Mouse (Mus musculus): Measurements from ENCODE around the gene Adamts4. TPM values are rescaled to one million over a fixed set of nuclear protein-coding genes. Genes with fewer than 3 reads are reported as not detected.
A peak's percentile ranks its signal among the peaks of the same experiment; 100 is the strongest.
"Not testable (repeated sequence)": the region's sequence is repeated elsewhere in the genome, so short reads cannot be mapped to it uniquely, and the experiment has no call there.

Gene Adamts4
- polyA plus RNA-seq, 1 experiment: not detected

DNA sequence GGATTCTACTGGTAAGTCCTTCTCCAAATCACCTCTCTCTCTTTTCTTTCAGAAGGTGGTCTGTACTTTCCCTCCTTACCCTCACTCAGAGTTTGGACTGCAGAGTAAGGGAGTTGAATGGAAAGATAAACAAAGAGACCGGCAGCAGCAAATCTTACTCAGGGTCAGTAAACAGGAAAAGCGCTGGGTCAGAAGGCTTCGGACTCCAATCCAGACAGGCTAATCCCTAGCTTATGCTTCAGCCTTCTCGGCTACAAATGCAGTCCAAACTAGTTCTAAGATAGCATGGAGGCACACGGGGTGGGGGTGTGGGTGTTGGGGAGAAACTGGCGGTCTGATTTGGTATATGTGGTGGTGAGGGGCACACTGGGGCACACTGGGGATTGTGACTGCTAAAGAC is 12.8 kb upstream of the Adamts4 start:
- no peak overlapping the region for H3K4me3 ChIP-seq (ENCODE audit: insufficient read depth, low read depth, low read length)
- no peak overlapping the region for H3K27ac ChIP-seq (ENCODE audit: insufficient read depth, low read depth, low read length)
- WGBS: 93% methylated on average over 6 of the region's 6 CpGs
- no peak for TF ChIP-seq POLR2A (IDR thresholded peaks at IDR 0.05; ENCODE audit: insufficient read depth, low read depth, low read length)
- no peak for TF ChIP-seq CTCF (IDR thresholded peaks at IDR 0.05; ENCODE audit: insufficient read depth, low read depth, low read length)
- H3K4me1 ChIP-seq (ENCODE audit: control insufficient read depth, insufficient read depth, low read length): peaks cover 8% of the 10 kb centered on the region

DNA sequence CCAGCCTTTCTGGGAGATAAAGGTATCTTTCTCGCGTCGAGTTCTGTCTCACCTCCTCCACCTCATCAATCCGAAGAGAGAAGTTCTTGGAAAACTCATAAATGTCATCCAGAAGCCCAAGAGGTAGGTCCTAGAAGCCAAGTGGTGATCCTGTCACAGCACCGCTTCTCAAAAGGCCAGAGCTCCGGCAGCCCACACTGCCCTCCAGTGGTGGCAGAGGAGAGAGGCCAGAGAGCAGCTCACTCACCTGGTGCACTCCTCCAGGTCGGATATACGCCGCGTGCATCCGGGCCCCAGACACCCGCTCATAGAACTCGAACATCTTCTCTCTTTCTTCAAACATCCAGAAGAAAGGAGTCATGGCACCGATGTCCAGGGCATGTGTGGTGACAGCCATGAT is 11.8 kb upstream of the Adamts4 start:
- Histone ChIP-seq H3K4me3 (ENCODE audit: insufficient read depth, low read depth, low read length) (no peak overlapping the region), H3K4me1 (ENCODE audit: control insufficient read depth, insufficient read depth, low read length) (peaks cover 8% of the 10 kb centered on the region), H3K27ac (ENCODE audit: insufficient read depth, low read depth, low read length) (no peak overlapping the region)
- no peak for TF ChIP-seq POLR2A (IDR thresholded peaks at IDR 0.05; ENCODE audit: insufficient read depth, low read depth, low read length)
- TF ChIP-seq CTCF (IDR thresholded peaks at IDR 0.05; ENCODE audit: insufficient read depth, low read depth, low read length): peak; percentile 56
- 70% methylated on average over 14 of the region's 14 CpGs for WGBS

DNA sequence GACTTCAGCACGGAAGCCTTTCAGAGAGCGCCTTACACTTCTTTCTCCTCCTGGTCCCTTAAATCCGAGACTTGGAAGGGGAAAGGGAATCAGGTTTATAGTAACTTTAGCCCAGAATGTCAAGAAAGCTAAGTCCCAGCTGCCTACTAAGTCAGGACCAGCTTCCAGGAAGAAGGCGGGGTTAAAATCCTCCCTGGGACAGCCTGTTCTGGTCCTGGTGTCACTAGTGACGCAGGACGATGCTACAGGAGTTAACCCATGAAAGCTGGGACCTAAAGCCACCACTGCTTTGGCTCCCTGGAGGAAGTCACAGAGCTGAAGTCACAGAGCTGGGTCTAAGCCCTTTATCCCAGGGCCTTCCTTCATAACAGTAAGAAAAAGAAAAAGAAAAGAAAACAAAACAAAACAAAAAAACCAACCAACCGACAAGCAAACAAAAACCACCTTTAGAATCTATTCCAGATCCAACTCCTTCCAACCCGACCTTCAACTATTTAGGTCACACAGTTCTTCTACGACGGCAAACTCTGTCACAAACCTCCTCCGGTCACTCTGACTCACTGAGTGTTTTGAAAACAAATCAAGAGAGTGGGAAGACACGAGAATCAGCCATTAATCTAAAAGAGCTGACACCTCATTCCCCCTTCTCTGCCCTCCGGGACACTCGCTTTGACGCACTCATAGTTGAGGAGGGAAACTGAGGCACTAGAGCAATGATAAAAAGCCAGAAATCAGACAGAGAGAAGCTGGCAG is 10.1 kb upstream of the Adamts4 start:
- no peak overlapping the region for H3K4me3 ChIP-seq (ENCODE audit: insufficient read depth, low read depth, low read length)
- H3K4me1 ChIP-seq (ENCODE audit: control insufficient read depth, insufficient read depth, low read length): peaks cover 11% of the 10 kb centered on the region
- H3K27ac ChIP-seq (ENCODE audit: insufficient read depth, low read depth, low read length): no peak overlapping the region
- 58% methylated on average over 15 of the region's 15 CpGs for WGBS
- TF ChIP-seq POLR2A (IDR thresholded peaks at IDR 0.05; ENCODE audit: insufficient read depth, low read depth, low read length): no peak

DNA sequence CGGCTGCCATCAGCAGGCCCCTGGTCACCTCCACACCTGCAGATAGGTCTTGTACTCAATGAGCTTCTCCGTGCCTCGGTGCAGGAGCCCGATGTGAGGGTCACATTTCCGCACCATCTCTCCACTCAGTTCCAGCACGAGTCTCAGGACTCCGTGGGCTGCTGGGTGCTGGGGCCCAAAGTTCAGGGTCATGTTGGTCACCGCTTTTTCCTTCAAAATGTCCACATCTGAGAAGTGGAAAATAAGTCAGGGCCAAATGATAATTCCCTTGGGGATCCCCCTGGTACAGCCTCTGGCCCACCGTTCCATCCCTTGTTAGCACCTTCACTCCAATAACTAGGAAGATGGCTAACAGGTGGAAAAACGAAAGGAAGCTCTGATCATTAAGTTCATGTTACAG is 9.3 kb upstream of the Adamts4 start:
- Histone ChIP-seq H3K4me1 (ENCODE audit: control insufficient read depth, insufficient read depth, low read length) (peaks cover 14% of the 10 kb centered on the region), H3K4me3 (ENCODE audit: insufficient read depth, low read depth, low read length) (no peak overlapping the region), H3K27ac (ENCODE audit: insufficient read depth, low read depth, low read length) (no peak overlapping the region)
- WGBS: 91% methylated on average over 10 of the region's 10 CpGs
- TF ChIP-seq POLR2A (IDR thresholded peaks at IDR 0.05; ENCODE audit: insufficient read depth, low read depth, low read length): no peak
- no peak for TF ChIP-seq CTCF (IDR thresholded peaks at IDR 0.05; ENCODE audit: insufficient read depth, low read depth, low read length)

DNA sequence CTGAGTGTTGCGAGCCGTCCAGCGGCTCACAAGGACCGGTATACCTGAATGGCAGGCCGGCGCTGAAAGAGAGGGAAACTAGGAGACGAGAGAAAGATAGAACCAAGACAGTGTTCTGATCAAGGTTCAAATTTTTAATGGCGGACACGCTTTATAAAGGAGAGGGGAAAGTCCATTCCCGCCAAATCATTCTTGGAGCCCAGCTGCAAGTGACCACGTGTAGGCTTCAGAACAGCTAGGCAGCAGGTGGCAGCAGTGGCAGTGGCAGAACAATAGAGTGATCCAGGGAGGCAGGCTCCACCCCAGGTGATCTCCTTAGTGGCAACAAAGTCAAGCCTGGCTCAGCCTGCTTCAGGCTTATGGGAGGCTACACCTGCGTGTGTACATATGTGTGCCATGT is 8.3 kb upstream of the Adamts4 start:
- WGBS: 79% methylated on average over 12 of the region's 12 CpGs
- not testable (repeated sequence) for H3K4me3 ChIP-seq (ENCODE audit: insufficient read depth, low read depth, low read length); H3K27ac ChIP-seq (ENCODE audit: insufficient read depth, low read depth, low read length)
- H3K4me1 ChIP-seq (ENCODE audit: control insufficient read depth, insufficient read depth, low read length): peaks cover 14% of the 10 kb centered on the region

DNA sequence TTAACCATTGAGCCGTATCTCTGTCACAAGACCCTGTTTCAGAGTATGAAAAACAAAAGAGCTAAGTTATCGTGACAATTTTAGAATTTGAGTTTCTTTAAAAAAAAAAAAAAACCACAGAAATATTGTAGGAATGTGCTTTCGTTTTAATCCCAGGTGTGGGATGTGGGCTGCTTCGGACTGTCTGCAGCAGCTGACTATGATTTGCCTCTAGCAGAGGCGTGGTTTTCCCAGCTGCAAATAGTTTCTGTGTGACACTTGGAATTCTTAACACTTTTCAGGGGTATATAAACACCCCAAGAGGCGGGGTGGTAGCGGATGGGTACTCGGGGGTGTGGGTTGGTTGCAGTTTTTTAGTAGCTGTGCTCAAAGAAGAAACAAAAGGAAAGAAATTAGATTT is 4.9 kb upstream of the Adamts4 start:
- WGBS: 59% methylated on average over 8 of the region's 8 CpGs
- peaks cover 27% of the 10 kb centered on the region for H3K4me1 ChIP-seq (ENCODE audit: control insufficient read depth, insufficient read depth, low read length)
- no peak overlapping the region for H3K4me3 ChIP-seq (ENCODE audit: insufficient read depth, low read depth, low read length)
- no peak overlapping the region for H3K27ac ChIP-seq (ENCODE audit: insufficient read depth, low read depth, low read length)
- no peak for TF ChIP-seq CTCF (IDR thresholded peaks at IDR 0.05; ENCODE audit: insufficient read depth, low read depth, low read length)

DNA sequence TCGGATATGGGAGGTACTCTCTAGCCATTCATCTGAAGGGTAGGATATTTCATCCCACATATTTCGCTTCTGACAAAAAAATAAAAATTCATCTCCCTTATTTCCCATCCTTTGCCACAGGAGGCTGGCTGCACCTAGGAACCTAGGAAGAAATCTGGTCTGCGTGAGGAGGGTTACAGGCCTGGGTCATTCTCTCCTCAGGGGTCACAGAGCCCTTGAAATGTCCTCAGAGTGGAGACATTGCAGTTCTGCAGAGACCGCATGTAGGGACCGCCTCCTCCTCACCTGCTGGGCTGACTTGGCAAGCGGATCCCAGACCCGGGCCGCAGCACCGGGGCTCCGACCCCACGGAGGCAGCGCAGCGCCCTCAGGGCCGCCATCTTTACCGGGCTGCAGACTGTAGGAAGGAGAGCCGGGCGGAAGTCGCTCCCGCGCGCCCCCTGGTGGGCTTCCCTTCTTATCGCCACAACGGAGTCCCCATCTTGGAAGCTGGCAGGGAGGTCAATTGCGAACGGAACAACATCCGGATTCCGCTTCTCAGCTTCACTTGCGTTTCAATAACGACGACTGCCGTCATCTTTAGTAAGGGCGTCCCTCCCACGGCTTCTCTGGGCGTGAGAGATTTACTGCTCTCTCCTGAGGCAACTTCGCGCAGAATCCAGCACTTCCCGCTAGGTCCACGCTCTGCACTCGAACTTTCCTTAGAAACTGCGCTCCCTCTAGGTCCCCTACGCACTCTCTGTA is 3.3 kb upstream of the Adamts4 start:
- H3K27ac ChIP-seq (ENCODE audit: insufficient read depth, low read depth, low read length): peak overlapping the region; percentile 97
- under 1% methylated on average over 41 of the region's 41 CpGs for WGBS
- TF ChIP-seq POLR2A (IDR thresholded peaks at IDR 0.05; ENCODE audit: insufficient read depth, low read depth, low read length) (peak; percentile 78), CTCF (IDR thresholded peaks at IDR 0.05; ENCODE audit: insufficient read depth, low read depth, low read length) (peak; percentile 85)
- peak overlapping the region; percentile 97 for H3K4me3 ChIP-seq (ENCODE audit: insufficient read depth, low read depth, low read length)
- peaks cover 33% of the 10 kb centered on the region for H3K4me1 ChIP-seq (ENCODE audit: control insufficient read depth, insufficient read depth, low read length)

DNA sequence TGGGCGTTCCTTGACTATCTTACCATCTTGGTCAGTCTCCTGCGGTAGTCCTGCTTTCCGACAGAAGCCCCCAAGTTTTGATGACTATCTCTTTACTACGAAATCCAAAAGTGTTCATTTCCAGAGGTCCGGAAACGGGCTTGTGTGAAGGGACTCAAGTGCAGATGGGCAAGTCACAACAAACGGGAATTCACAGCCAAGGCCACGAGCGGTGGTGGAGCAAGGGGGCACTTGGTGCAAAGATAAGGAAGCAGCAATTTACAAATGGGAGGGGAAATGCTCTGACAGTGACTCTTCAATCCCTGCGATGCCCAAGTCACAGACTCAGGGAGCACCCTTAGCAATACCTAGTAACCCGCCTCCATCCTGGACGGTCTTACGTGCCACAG is 2.8 kb upstream of the Adamts4 start:
- peak overlapping the region; percentile 41 for H3K4me3 ChIP-seq (ENCODE audit: insufficient read depth, low read depth, low read length)
- H3K4me1 ChIP-seq (ENCODE audit: control insufficient read depth, insufficient read depth, low read length): peaks cover 39% of the 10 kb centered on the region
- H3K27ac ChIP-seq (ENCODE audit: insufficient read depth, low read depth, low read length): peak overlapping the region; percentile 60
- WGBS: 13% methylated on average over 13 of the region's 13 CpGs
- TF ChIP-seq CTCF (IDR thresholded peaks at IDR 0.05; ENCODE audit: insufficient read depth, low read depth, low read length) (no peak), POLR2A (IDR thresholded peaks at IDR 0.05; ENCODE audit: insufficient read depth, low read depth, low read length) (no peak)

DNA sequence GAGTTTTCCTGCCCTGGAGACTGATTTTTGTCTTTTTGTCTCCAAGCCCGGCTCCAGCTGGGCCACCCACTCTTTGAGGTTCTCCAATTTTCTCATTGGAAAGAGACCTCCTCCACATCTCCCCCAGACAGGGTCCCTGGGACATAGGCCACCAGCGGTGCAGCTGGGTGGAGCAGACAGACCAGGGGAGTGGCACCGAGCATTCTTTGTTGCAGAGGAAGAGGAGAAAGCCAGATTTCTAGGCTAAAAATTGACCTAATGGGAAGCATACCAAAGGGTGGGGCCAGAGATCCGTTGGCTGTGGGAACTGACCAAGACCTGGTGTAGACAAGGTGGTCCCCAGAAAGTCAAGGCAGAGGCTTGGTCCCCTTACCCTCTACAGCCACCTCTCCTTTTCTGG is 2.3 kb upstream of the Adamts4 start:
- peaks cover 44% of the 10 kb centered on the region for H3K4me1 ChIP-seq (ENCODE audit: control insufficient read depth, insufficient read depth, low read length)
- no peak overlapping the region for H3K4me3 ChIP-seq (ENCODE audit: insufficient read depth, low read depth, low read length)
- TF ChIP-seq POLR2A (IDR thresholded peaks at IDR 0.05; ENCODE audit: insufficient read depth, low read depth, low read length): no peak
- TF ChIP-seq CTCF (IDR thresholded peaks at IDR 0.05; ENCODE audit: insufficient read depth, low read depth, low read length): no peak
- 23% methylated on average over 4 of the region's 4 CpGs for WGBS
- H3K27ac ChIP-seq (ENCODE audit: insufficient read depth, low read depth, low read length): peak overlapping the region; percentile 60; the same call in 1 of the 2 replicates
